Comparison of ENCODE assay signal across 8 mouse cellular contexts in genomic region chr2:121955765-121956223, GRCm38 (mm10). TPM values are rescaled to one million over a fixed set of nuclear protein-coding genes. Genes with fewer than 3 reads are reported as not detected.
DNase-seq lines count a peak whose midpoint lies in the region.

Ctdspl2 (plus strand) TSS chr2:121956001.
Mageb3 (minus strand) TSS chr2:121956092.

- peak; percentile 98 for DNase-seq in adrenal gland, adult (ENCODE audit: inconsistent age in 2 of 2, low spot score in 1 of 2)
- DNase-seq in embryo, embryonic 10 days (ENCODE audit: low spot score): peak; percentile 99
- peak; percentile 98 for DNase-seq in gastrocnemius, postnatal 10 days
- peak; percentile 96 for DNase-seq in induced T-regulatory cell, adult 2 months (ENCODE audit: low read depth)
- DNase-seq in left cerebral cortex, postnatal 14 days (ENCODE audit: low spot score in 2 of 2): peak; percentile 91 to 93
- DNase-seq in mesoderm, embryonic 11.5 days (ENCODE audit: low read depth, low spot score): peak; percentile 95
- peak; percentile 89 to 90 for DNase-seq in right cerebral cortex, postnatal 36 days (ENCODE audit: low spot score in 2 of 2)
- peak; percentile 96 for DNase-seq in yolk sac, embryonic 10.5 days (ENCODE audit: low spot score)

- intact Hi-C loops in left cerebral cortex, postnatal 14 days (cut with DNase I): loop anchor here (5.0 kb wide), 1 partner anchor 88 kb away; the partner anchor contains the start of gene Casc4

RNA-seq across cellular contexts. Expression of gene Ctdspl2, which starts in this region (rescaled TPM):
- total RNA-seq in gastrocnemius, postnatal 10 days (2021): 10 to 100 TPM; 17.7 to 26.0 TPM
- total RNA-seq in left cerebral cortex, postnatal 14 days (2021): 10 to 100 TPM; 29.3 to 36.2 TPM

RNA-seq across cellular contexts. Expression of gene Mageb3, which starts in this region (rescaled TPM):
- total RNA-seq in gastrocnemius, postnatal 10 days (2021): under 1 TPM; 0.11 to 0.19 TPM
- under 1 TPM; 0.21 to 0.33 TPM for total RNA-seq in left cerebral cortex, postnatal 14 days (2021)

Comparison
In these comparisons a context has a peak if more than half of its experiments do, and no peak if none do; other contexts are left out.
1. Peak in every context shown above with its lines: DNase-seq.